Mouse (Mus musculus): ENCODE measurements around the gene Keap1. TPM values are rescaled to one million over a fixed set of nuclear protein-coding genes. Genes with fewer than 3 reads are reported as not detected.

Keap1 gene
- polyA plus RNA-seq (2016; fragmentation: Nextera tagmentation; extraction: Ambion mirVana), result 53.9 and 55.1 TPM in 2 replicates

DNA sequence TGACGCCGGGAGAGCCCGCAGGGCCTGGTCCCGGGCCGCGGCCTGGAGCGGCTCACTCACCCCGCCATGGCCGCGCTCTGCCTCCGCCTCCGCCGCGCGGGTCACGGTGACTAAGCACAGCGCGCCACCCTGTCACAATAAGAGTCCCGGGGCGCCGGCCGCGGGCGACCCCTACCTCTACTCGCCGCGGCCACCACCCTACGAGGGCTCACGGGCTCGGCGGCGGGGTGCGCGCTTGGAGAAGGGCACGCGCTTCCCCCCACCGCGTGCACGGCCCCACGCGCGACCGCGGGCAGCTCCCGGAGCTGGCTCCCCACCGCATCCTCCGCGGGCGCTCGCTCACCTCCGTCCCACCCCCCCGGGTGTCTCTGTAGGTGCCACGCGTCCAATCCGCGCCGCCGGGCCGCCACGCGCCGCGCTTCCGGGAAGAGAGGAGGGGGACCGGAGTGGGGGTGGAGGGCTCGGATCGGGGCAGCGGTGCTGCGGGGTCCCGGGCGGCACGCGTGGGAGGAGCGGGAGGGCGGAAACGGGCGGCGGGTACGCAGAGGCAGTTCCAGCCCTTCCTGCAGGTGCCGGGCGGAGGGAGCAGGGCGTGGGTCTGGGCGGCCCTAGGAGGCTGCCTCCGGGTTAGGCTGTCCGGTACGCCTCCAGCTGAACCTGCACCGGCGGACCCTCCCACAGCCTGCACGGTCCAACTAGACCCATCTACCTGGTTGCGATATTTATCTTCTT, at the start of gene Keap1:
Keap1 (minus strand) TSS at position 629 of the 732 bp plus-strand sequence.
- peak within 1 kb of the TSS; percentile 94 for H3K4me3 ChIP-seq
- peak within 1 kb of the TSS; percentile 97 for H3K9ac ChIP-seq
- peaks cover 10% of the 10 kb centered on the region for H3K36me3 ChIP-seq
- H3K9me3 ChIP-seq, result no peaks in the 10 kb centered on the region
- WGBS, result under 1% methylated on average over 87 of the region's 90 CpGs
- H3K4me2 ChIP-seq (replicated peaks), result peak within 1 kb of the TSS; percentile 80
- peak within 1 kb of the TSS; percentile 79 for H3K27ac ChIP-seq
- peaks cover 22% of the 10 kb centered on the region for H3K27me3 ChIP-seq (replicated peaks)
- peaks cover 19% of the 10 kb centered on the region for H3K4me1 ChIP-seq
- peak; percentile 86 for ATAC-seq (ENCODE audit: low FRiP score, low read depth)

DNA sequence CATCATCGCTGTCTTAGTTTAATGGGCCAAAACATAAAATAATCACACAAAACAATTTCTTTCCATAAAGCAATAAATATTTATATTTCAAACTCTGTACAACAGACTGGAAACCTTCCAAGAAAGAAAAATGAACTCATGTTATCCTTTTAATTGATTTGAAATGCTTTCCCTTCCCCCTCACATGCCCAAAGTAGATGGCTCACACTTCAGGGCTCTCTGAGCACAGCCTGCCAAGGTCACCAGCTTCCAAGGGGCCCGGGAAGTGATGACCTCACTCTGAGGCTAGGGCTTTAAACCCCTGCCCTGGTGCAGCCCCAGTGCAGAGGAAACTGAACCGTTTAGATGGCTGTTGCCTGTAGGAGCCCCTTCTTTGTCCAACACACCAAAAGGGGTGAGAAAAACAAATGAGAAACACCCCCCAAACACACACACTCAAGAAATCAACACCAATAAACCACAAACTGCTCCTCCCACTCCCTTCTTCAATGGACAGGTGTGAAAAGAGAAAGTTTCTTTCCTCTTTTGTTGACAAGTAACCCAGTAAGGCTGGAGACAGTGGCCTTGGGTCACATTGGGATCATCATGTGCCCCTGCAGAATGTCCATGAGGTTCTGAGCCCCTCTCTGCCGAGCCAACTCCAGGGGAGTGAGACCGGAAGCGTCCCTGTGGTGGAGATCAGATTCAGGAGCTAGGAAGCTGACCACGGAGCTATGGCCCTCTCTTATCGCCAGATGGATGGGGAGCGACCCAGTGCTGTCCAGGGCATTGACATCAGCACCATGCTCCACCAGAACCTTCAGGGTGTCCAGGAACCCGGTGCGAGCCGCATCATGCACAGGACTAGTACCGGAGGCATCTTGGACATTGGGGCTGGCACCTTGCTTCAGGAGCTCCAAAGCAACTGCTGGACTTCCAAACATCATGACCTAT, 49.5 kb upstream of the Keap1 start:
- Histone ChIP-seq H3K4me1 (peaks cover 32% of the 10 kb centered on the region), H3K27me3 (replicated peaks) (no peaks in the 10 kb centered on the region), H3K4me2 (replicated peaks) (peak overlapping the region; percentile 89), H3K9ac (0 out of 2 replicates have a peak overlapping the region, but pooled peaks have one; percentile 71), H3K36me3 (peaks cover 14% of the 10 kb centered on the region), H3K4me3 (peak overlapping the region; percentile 70), H3K27ac (no peak overlapping the region), H3K9me3 (no peaks in the 10 kb centered on the region)
- 78% methylated on average over 13 of the region's 13 CpGs for WGBS
- no peak for ATAC-seq (ENCODE audit: low FRiP score, low read depth)

DNA sequence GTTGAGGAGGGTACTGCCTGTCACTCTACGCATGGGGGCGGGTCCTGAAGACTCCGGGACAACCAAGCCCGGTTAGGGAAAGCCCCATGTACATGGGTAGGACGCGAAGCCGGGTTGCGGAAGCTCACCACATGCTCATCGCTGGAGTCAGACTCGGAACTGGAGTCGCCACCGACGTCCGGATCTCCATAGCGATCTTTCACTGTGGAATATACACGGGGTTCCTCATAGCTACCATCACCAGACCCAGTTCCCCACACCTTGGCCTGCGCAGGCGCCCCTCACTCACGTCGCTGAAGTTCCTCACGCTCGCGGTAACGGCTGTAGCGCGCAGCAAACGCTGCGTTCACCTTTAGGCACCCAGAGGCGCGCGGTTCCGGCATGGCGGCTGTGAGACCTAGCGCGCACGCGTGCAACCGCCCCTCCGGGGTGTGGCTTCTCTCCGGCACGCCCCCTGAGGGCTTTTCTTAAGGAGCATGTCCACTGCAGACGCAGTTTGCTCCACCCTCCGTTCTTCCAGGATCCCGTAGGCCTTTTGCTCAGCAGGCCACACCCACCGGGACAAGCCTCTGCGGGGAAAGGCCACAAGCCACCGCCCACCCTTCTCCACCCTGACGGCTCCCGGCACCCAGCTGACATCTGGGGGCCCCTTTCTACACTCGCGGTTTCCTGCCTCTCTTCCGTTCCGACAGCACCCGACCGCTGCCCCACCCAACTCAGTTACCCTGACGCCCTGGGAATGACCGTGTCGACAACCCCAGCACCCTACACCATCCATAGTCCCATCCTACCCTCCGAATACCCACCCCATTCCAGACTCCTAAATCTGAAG, 48.6 kb upstream of the Keap1 start, which contains the start of gene Kri1:
Kri1 (minus strand) TSS at position 399 of the 832 bp plus-strand sequence.
- Histone ChIP-seq H3K9me3 (no peaks in the 10 kb centered on the region), H3K9ac (peak within 1 kb of the TSS; percentile 71), H3K27ac (no peak within 1 kb of the TSS), H3K4me2 (replicated peaks) (peak within 1 kb of the TSS; percentile 89), H3K36me3 (peaks cover 17% of the 10 kb centered on the region), H3K4me3 (peak within 1 kb of the TSS; percentile 70), H3K27me3 (replicated peaks) (no peaks in the 10 kb centered on the region), H3K4me1 (peaks cover 32% of the 10 kb centered on the region)
- peak; percentile 54 for ATAC-seq (ENCODE audit: low FRiP score, low read depth)
- 1% methylated on average over 59 of the region's 59 CpGs for WGBS

DNA sequence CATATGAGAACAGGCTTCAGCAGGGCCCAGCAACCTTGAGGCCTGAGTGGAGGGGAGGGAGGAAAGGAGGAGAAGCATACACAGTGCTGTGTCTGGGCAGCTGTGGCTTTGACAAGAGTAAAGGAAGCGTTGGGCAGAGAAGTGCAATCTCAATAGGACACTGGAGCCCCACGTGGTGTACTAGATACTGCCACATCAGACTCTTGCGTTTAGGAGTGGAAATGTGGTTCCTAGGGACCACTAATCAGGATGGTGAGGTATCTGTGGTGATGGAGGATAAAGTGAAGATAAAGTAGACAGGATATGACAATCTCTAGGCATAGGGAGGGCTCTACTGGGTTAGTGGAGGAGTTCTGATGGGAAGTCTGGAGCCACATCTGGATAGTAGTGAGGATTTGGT, 47.6 kb upstream of the Keap1 start:
- Histone ChIP-seq H3K9me3 (no peaks in the 10 kb centered on the region), H3K27me3 (replicated peaks) (no peaks in the 10 kb centered on the region), H3K4me1 (peaks cover 32% of the 10 kb centered on the region), H3K4me3 (peak overlapping the region; percentile 70; the same call in 1 of the 2 replicates), H3K9ac (peak overlapping the region; percentile 71; the same call in 1 of the 2 replicates), H3K36me3 (peaks cover 22% of the 10 kb centered on the region), H3K4me2 (replicated peaks) (peak overlapping the region; percentile 89), H3K27ac (no peak overlapping the region)
- no peak for ATAC-seq (ENCODE audit: low FRiP score, low read depth)
- WGBS, result 72% methylated on average over 3 of the region's 3 CpGs

DNA sequence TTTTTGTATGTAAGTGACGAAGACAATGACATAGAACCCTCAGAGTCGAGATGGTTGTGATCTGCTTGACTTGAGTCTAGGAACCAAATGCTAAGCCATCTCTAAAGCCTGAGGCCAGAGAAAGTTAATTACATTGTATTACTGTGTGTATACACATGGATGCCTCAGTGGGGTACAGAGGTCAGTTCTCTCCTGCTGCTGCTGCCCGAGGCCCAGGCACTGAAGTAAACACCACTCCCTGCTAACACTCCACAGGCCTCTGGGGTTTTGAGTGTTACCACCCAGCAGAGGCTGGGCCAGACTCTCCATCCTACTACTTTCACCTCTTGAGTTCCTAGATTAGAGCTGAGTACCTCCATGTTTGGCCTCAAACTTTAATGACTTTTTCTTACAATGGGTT, 44.8 kb upstream of the Keap1 start:
- H3K27ac ChIP-seq, result no peak overlapping the region
- H3K4me2 ChIP-seq (replicated peaks), result no peak overlapping the region
- no peaks in the 10 kb centered on the region for H3K9me3 ChIP-seq
- peaks cover 20% of the 10 kb centered on the region for H3K4me1 ChIP-seq
- peaks cover 47% of the 10 kb centered on the region for H3K36me3 ChIP-seq
- no peaks in the 10 kb centered on the region for H3K27me3 ChIP-seq (replicated peaks)
- 87% methylated on average over 3 of the region's 3 CpGs for WGBS
- no peak overlapping the region for H3K4me3 ChIP-seq
- ATAC-seq (ENCODE audit: low FRiP score, low read depth), result no peak
- H3K9ac ChIP-seq, result no peak overlapping the region

DNA sequence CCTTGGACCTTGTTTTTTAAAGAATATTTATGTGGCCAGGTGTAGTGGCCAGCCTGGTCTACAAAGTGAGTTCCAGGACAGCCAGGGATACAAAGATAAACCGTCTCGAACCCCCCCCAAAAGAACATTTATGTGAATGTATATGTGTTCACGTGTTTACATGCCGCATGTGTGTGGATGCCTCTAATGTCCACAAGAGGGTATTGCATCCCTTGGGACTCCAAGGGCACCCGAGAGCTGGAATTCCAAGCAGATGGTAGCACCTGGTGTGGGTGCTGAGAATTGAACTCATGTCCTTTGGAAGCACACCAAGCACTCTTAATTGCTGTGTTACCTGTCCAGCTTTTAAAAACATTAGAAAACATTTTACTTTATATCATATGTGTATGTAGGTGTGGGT, 44.4 kb upstream of the Keap1 start:
- Histone ChIP-seq H3K9ac (no peak overlapping the region), H3K9me3 (no peaks in the 10 kb centered on the region), H3K27me3 (replicated peaks) (no peaks in the 10 kb centered on the region), H3K36me3 (peaks cover 49% of the 10 kb centered on the region), H3K4me1 (peaks cover 16% of the 10 kb centered on the region), H3K4me3 (no peak overlapping the region), H3K4me2 (replicated peaks) (no peak overlapping the region), H3K27ac (no peak overlapping the region)
- no peak for ATAC-seq (ENCODE audit: low FRiP score, low read depth)
- WGBS, result 91% methylated on average over 5 of the region's 5 CpGs

DNA sequence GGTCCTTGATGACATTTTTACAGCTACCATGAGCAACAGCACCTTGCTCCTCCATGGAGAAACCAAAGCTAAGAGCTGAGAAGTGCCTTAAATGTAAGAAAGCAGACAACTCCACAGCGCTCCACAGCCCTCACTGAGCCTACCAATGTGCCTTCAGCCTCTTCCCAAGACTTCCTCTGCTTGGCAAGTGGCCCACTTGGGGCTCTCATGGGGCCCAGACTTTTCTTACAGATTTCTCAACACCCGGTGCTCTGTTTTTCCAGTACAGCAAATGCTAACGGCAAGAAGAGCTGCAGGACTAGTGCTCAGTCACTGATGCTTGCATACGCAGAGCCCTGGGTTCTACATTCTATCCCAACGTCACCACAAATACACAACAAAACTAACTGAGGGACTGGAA, 38.6 kb upstream of the Keap1 start:
- Histone ChIP-seq H3K9me3 (no peaks in the 10 kb centered on the region), H3K27me3 (replicated peaks) (no peaks in the 10 kb centered on the region), H3K4me1 (no peaks in the 10 kb centered on the region), H3K27ac (no peak overlapping the region), H3K4me3 (no peak overlapping the region), H3K4me2 (replicated peaks) (no peak overlapping the region), H3K36me3 (peaks cover 84% of the 10 kb centered on the region), H3K9ac (no peak overlapping the region)
- ATAC-seq (ENCODE audit: low FRiP score, low read depth), result no peak
- WGBS, result 95% methylated on average over 5 of the region's 5 CpGs

DNA sequence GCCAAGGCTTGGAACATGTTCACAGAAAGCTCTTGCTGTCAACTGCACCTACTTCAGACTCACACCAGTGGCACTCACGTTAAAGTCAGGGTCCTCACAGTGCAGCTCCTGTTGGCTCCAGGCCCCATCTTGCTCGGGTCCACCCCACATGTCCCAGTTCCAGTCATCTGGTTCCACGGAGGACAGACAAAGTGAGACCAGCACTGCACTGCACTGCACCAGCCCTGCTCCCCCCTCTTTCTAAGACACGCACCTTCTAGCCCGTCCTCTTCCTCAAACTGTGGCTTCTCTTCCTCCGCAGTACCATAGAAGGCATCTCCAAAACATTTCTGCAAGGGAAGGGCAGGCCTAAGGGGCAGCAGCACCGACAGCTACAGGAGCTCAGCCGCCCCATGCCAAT, 37.1 kb upstream of the Keap1 start:
- Histone ChIP-seq H3K4me3 (no peak overlapping the region), H3K4me2 (replicated peaks) (no peak overlapping the region), H3K27me3 (replicated peaks) (no peaks in the 10 kb centered on the region), H3K4me1 (no peaks in the 10 kb centered on the region), H3K27ac (no peak overlapping the region), H3K9me3 (no peaks in the 10 kb centered on the region), H3K36me3 (peaks cover 89% of the 10 kb centered on the region), H3K9ac (no peak overlapping the region)
- ATAC-seq (ENCODE audit: low FRiP score, low read depth), result no peak
- 90% methylated on average over 8 of the region's 8 CpGs for WGBS

DNA sequence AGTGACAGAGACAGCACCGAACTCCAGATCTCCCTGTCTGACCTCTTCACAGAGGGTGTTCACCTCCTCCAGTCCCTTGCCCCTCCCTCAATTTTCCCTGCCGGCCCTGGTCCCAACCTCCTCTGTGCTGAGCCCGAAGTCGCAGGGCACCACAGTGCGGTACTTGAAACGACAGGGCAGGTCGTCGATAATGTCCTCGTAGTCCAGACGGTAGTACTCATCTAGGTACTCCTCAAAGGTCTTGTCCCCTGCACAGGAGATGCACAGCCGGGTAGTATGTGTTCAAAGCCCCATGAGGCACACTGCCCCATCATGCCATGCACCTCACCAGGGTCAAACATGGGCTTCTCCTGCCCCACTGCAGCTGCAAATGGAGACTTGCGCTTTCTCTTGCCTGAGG, 36.6 kb upstream of the Keap1 start:
- WGBS, result 92% methylated on average over 12 of the region's 12 CpGs
- Histone ChIP-seq H3K27me3 (replicated peaks) (no peaks in the 10 kb centered on the region), H3K9me3 (no peaks in the 10 kb centered on the region), H3K4me1 (no peaks in the 10 kb centered on the region), H3K36me3 (peaks cover 89% of the 10 kb centered on the region), H3K4me2 (replicated peaks) (no peak overlapping the region), H3K4me3 (no peak overlapping the region), H3K27ac (no peak overlapping the region), H3K9ac (no peak overlapping the region)
- ATAC-seq (ENCODE audit: low FRiP score, low read depth), result no peak

DNA sequence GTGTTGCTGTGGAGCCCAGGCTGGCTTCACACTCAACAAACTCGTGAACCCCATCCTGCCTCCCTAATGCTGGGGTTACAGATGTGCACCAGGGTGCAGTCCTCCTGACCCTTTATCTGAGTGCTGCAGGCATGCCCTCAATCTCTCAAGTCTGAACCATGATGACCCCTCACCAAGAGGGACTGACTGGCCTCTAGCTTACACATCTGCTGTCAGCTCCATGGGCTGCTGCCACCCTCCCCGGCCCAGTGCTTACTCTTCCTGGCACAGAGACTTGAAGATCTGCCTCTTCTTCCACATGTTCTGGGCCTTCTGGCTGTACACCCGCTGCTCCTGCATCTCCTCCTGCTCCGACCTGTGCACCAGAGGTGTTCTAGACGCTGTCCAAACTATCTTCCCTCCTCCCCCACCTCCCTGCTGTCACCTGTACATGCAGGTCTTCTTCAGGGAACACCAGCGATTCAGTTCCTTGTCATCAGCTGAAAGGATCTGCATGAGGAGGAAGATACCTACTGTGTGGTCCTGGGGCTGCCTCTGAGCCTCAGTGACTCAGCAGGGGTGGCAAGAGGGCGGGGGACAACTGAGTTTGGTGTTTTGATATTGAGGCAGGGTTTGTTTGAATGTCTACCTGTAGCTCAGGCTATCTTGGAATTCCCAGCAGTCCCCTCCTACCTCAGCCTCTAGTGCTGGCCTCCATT, 36.0 kb upstream of the Keap1 start:
- no peak overlapping the region for H3K4me2 ChIP-seq (replicated peaks)
- no peak overlapping the region for H3K27ac ChIP-seq
- H3K9me3 ChIP-seq, result no peaks in the 10 kb centered on the region
- no peak for ATAC-seq (ENCODE audit: low FRiP score, low read depth)
- 87% methylated on average over 7 of the region's 7 CpGs for WGBS
- H3K9ac ChIP-seq, result no peak overlapping the region
- peaks cover 91% of the 10 kb centered on the region for H3K36me3 ChIP-seq
- H3K4me3 ChIP-seq, result no peak overlapping the region
- no peaks in the 10 kb centered on the region for H3K4me1 ChIP-seq
- H3K27me3 ChIP-seq (replicated peaks), result no peaks in the 10 kb centered on the region

DNA sequence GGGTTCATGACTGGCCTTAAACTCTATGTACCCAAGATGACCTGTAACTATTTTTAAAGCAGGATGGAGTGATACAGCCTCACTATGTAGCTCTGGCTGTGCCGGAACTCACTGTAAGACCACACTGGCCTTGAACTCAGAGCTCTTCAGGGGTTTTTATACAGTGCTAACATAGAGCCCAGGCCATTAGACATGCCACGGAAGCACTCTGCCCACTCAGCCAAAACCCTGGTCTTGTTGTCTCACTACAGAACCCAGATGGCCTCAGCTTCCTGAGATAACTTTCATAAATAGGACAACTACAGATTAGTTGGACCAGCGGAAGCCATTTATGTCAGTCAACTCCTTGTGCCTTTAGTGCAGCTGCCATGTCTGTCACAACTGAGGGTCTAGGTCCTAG, 35.2 kb upstream of the Keap1 start:
- Histone ChIP-seq H3K27me3 (replicated peaks) (no peaks in the 10 kb centered on the region), H3K4me3 (no peak overlapping the region), H3K4me2 (replicated peaks) (no peak overlapping the region), H3K27ac (no peak overlapping the region), H3K4me1 (no peaks in the 10 kb centered on the region), H3K9me3 (no peaks in the 10 kb centered on the region), H3K36me3 (peaks cover 90% of the 10 kb centered on the region), H3K9ac (no peak overlapping the region)
- 97% methylated on average over 3 of the region's 3 CpGs for WGBS
- ATAC-seq (ENCODE audit: low FRiP score, low read depth), result no peak

All from neural tube, embryonic 12.5 days (tissue).